Mouse (Mus musculus) midbrain, embryonic 16.5 days (tissue): Measurements from ENCODE around the gene Gpx3. TPM values are rescaled to one million over a fixed set of nuclear protein-coding genes. Genes with fewer than 3 reads are reported as not detected.

ENCODE experiments used
- ATAC-seq: fragments of 200-750 bp; cut with Nextera tagmentation; 2 replicates; pipeline ENCODE4 v1.8.0; 2017; ENCODE audit warnings: moderate TSS enrichment
- H3K27ac ChIP-seq: fragments of 300-500 bp; sonication (generic); 2 replicates; pipeline ENCODE4 v1.5.1; 2014; ENCODE audit warnings: mild to moderate bottlenecking, low read length, mixed read lengths
- H3K27me3 ChIP-seq: fragments of 300-500 bp; sonication (generic); 2 replicates; pipeline ENCODE4 v1.6.1; 2014; ENCODE audit warnings: low read depth, low read length, mixed read lengths; ENCODE audit not compliant: control insufficient read depth, insufficient read depth
- H3K36me3 ChIP-seq: fragments of 300-500 bp; sonication (generic); 2 replicates; pipeline ENCODE4 v1.6.1; 2014; ENCODE audit warnings: mild to moderate bottlenecking, low read length, moderate library complexity, mixed read lengths; ENCODE audit not compliant: control insufficient read depth, insufficient read depth
- H3K4me1 ChIP-seq: fragments of 300-500 bp; sonication (generic); 2 replicates; pipeline ENCODE4 v1.6.1; 2014; ENCODE audit warnings: mild to moderate bottlenecking, low read length, mixed read lengths; ENCODE audit not compliant: control insufficient read depth, insufficient read depth
- H3K4me2 ChIP-seq: fragments of 300-500 bp; sonication (generic); 2 replicates; pipeline ENCODE4 v1.6.1; 2014; ENCODE audit warnings: mild to moderate bottlenecking, low read length, mixed read lengths
- H3K4me3 ChIP-seq: fragments of 300-500 bp; sonication (generic); 2 replicates; pipeline ENCODE4 v1.5.1; 2014; ENCODE audit warnings: low read depth, mild to moderate bottlenecking, low read length, moderate library complexity, mixed read lengths
- H3K9ac ChIP-seq: fragments of 300-500 bp; sonication (generic); 2 replicates; pipeline ENCODE4 v1.6.1; 2014; ENCODE audit warnings: low read depth, low read length, mixed read lengths
- H3K9me3 ChIP-seq: fragments of 300-500 bp; sonication (generic); replicated peaks from 2 replicates; pipeline ENCODE4 v1.6.1; 2014; ENCODE audit warnings: mild to moderate bottlenecking, low read length, mixed read lengths; ENCODE audit not compliant: control insufficient read depth, poor library complexity, severe bottlenecking
- WGBS: fragments of 180-500 bp; shearing (Covaris S2); extraction: QIAGEN DNeasy Blood & Tissue Kit; methylation state at CpG from one replicate; pipeline ENCODE4 v1.1.7; 2014; 5-methylcytosine and 5-hydroxymethylcytosine counted together
- polyA plus RNA-seq: library from polyadenylated mRNA; unstranded; fragments of >200 nt; fragmentation: Nextera tagmentation; extraction: Ambion mirVana; gene quantifications from 2 replicates; pipeline ENCODE4 v1.2.1, GENCODE M21; 2015

Gpx3 gene
- polyA plus RNA-seq, 1 experiment from 2014 or later: 40.5 TPM

- WGBS: 91% methylated on average over 4 of the region's 4 CpGs
- no peak for ATAC-seq
- H3K9ac ChIP-seq: no peak overlapping the region
- peaks cover 8% of the 10 kb centered on the region; the same call in 1 of the 2 replicates for H3K4me1 ChIP-seq
- no peaks in the 10 kb centered on the region for H3K36me3 ChIP-seq
- no peak overlapping the region for H3K4me3 ChIP-seq
- H3K9me3 ChIP-seq: no peaks in the 10 kb centered on the region
- H3K27ac ChIP-seq: no peak overlapping the region
- H3K4me2 ChIP-seq: no peak overlapping the region
- no peaks in the 10 kb centered on the region for H3K27me3 ChIP-seq
Observed at GRCm38 (mm10) chr11:54906466-54906865, 4.2 kb downstream of the Gpx3 start.

- Histone ChIP-seq H3K27ac (no peak overlapping the region), H3K4me2 (no peak overlapping the region), H3K9me3 (no peaks in the 10 kb centered on the region), H3K27me3 (no peaks in the 10 kb centered on the region), H3K9ac (no peak overlapping the region), H3K36me3 (no peaks in the 10 kb centered on the region), H3K4me3 (no peak overlapping the region), H3K4me1 (peaks cover 7% of the 10 kb centered on the region; the same call in 1 of the 2 replicates)
- no peak for ATAC-seq
- 95% methylated on average over 5 of the region's 5 CpGs for WGBS
Observed at GRCm38 (mm10) chr11:54907259-54907658, 5.0 kb downstream of the Gpx3 start.

GRCm38 (mm10) chr11:54909273-54909672, 7.0 kb downstream of the Gpx3 start:
- H3K4me1 ChIP-seq: no peaks in the 10 kb centered on the region
- H3K36me3 ChIP-seq: no peaks in the 10 kb centered on the region
- H3K4me2 ChIP-seq: no peak overlapping the region
- H3K9me3 ChIP-seq: no peaks in the 10 kb centered on the region
- no peak overlapping the region for H3K9ac ChIP-seq
- WGBS: 96% methylated on average over 11 of the region's 11 CpGs
- no peak overlapping the region for H3K27ac ChIP-seq
- no peaks in the 10 kb centered on the region for H3K27me3 ChIP-seq
- no peak for ATAC-seq
- H3K4me3 ChIP-seq: no peak overlapping the region

- Histone ChIP-seq H3K27ac (no peak overlapping the region), H3K4me3 (no peak overlapping the region), H3K36me3 (peaks cover 1% of the 10 kb centered on the region; the same call in 1 of the 2 replicates), H3K9me3 (no peaks in the 10 kb centered on the region), H3K27me3 (no peaks in the 10 kb centered on the region), H3K4me2 (no peak overlapping the region), H3K9ac (no peak overlapping the region), H3K4me1 (no peaks in the 10 kb centered on the region)
- WGBS: 92% methylated on average over 12 of the region's 12 CpGs
- no peak for ATAC-seq
Observed at GRCm38 (mm10) chr11:54910081-54910665, 7.9 kb downstream of the Gpx3 start.

GRCm38 (mm10) chr11:54911201-54911600, 8.9 kb downstream of the Gpx3 start:
- Histone ChIP-seq H3K9ac (no peak overlapping the region), H3K4me3 (no peak overlapping the region), H3K36me3 (peaks cover 3% of the 10 kb centered on the region; the same call in 1 of the 2 replicates), H3K4me2 (no peak overlapping the region), H3K27me3 (no peaks in the 10 kb centered on the region), H3K4me1 (no peaks in the 10 kb centered on the region), H3K9me3 (no peaks in the 10 kb centered on the region), H3K27ac (no peak overlapping the region)
- no peak for ATAC-seq
- WGBS: 94% methylated on average over 3 of the region's 3 CpGs

GRCm38 (mm10) chr11:54911671-54912502, 9.6 kb downstream of the Gpx3 start:
- ATAC-seq: no peak
- H3K27ac ChIP-seq: no peak overlapping the region
- 94% methylated on average over 7 of the region's 7 CpGs for WGBS
- no peaks in the 10 kb centered on the region for H3K27me3 ChIP-seq
- H3K9ac ChIP-seq: no peak overlapping the region
- H3K9me3 ChIP-seq: no peaks in the 10 kb centered on the region
- no peak overlapping the region for H3K4me3 ChIP-seq
- H3K4me2 ChIP-seq: no peak overlapping the region
- no peaks in the 10 kb centered on the region for H3K4me1 ChIP-seq
- H3K36me3 ChIP-seq: peaks cover 8% of the 10 kb centered on the region; the same call in 1 of the 2 replicates

- no peak overlapping the region for H3K4me3 ChIP-seq
- H3K27ac ChIP-seq: no peak overlapping the region
- no peak for ATAC-seq
- H3K9me3 ChIP-seq: no peaks in the 10 kb centered on the region
- H3K9ac ChIP-seq: no peak overlapping the region
- H3K4me1 ChIP-seq: no peaks in the 10 kb centered on the region
- peaks cover 13% of the 10 kb centered on the region for H3K36me3 ChIP-seq
- H3K4me2 ChIP-seq: no peak overlapping the region
- no peaks in the 10 kb centered on the region for H3K27me3 ChIP-seq
- WGBS: 92% methylated on average over 9 of the region's 9 CpGs
Observed at GRCm38 (mm10) chr11:54912503-54913316, 10.5 kb downstream of the Gpx3 start.

- 91% methylated on average over 5 of the region's 5 CpGs for WGBS
- Histone ChIP-seq H3K9ac (no peak overlapping the region), H3K9me3 (no peaks in the 10 kb centered on the region), H3K27ac (no peak overlapping the region), H3K36me3 (peaks cover 20% of the 10 kb centered on the region), H3K4me2 (no peak overlapping the region), H3K27me3 (no peaks in the 10 kb centered on the region), H3K4me1 (no peaks in the 10 kb centered on the region), H3K4me3 (no peak overlapping the region)
- ATAC-seq: no peak
Observed at GRCm38 (mm10) chr11:54913841-54914240, 11.6 kb downstream of the Gpx3 start.
